Mouse (Mus musculus): ENCODE results near the gene Pth2. TPM values are rescaled to one million over a fixed set of nuclear protein-coding genes. Genes with fewer than 3 reads are reported as not detected.

The Pth2 gene
- total RNA-seq (2015) (not detected in 2 replicates), total RNA-seq (2017) (not detected in 2 replicates)

- ATAC-seq (ENCODE audit: poor library complexity, severe bottlenecking): no peak
Measured at GRCm38 (mm10) chr7:45180896-45181477, at the start of gene Pth2. Gene Pth2, plus strand, starts transcription at chr7:45180995.

GRCm38 (mm10) chr7:45131850-45132249 lies 48.9 kb upstream of the Pth2 start:
- no peak for ATAC-seq (ENCODE audit: poor library complexity, severe bottlenecking)

DNA sequence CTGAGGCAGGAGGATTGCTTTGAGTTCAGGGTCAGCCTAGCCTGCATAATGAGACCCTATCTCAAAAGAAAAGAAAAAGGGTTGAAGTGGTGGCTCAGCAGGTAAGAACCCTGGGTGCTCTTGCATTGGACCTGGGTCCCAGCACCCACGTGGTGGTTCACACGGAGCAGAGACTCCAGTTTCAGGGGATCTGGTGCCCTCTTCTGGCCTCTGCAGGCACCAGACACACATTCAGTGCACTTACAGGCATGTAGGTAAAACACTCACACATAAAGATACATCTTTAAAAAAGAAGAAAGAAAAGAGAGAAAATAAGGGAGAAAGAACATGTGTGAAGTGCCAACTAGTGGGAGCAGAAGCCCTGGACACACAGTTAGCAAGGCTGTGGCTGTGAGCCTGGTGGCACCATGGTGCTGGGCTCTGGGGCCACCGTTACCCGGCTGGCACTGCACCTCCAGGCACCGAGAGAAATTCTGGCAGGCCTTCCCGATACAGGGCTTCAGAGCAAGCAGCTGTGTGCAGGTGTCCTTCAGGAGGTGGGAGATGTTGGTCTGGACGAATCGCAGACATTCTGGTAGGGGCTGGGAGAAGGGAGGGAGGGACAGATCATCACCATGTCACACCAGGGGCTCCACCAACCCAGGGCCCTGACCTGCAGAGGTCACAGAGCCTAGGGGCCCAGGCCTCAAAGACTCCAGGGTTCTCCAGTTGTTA lies 47.2 kb upstream of the Pth2 start:
- ATAC-seq (ENCODE audit: poor library complexity, severe bottlenecking): no peak

GRCm38 (mm10) chr7:45134544-45135026 lies 46.2 kb upstream of the Pth2 start:
- ATAC-seq (ENCODE audit: poor library complexity, severe bottlenecking): peak; percentile 21; the same call in 1 of the 2 replicates

- no peak for ATAC-seq (ENCODE audit: poor library complexity, severe bottlenecking)
Measured at GRCm38 (mm10) chr7:45135370-45135769, 45.4 kb upstream of the Pth2 start.

GRCm38 (mm10) chr7:45135993-45136567 lies 44.7 kb upstream of the Pth2 start, which contains the start of the genes Gm45713 and Flt3l:
Gene Gm45713, minus strand, starts transcription at chr7:45136231.
Gene Flt3l, minus strand, starts transcription at chr7:45136432.
- peak; percentile 93 for ATAC-seq (ENCODE audit: poor library complexity, severe bottlenecking)

- ATAC-seq (ENCODE audit: poor library complexity, severe bottlenecking): peak; percentile 39
Measured at GRCm38 (mm10) chr7:45137171-45138006, 43.4 kb upstream of the Pth2 start.

DNA sequence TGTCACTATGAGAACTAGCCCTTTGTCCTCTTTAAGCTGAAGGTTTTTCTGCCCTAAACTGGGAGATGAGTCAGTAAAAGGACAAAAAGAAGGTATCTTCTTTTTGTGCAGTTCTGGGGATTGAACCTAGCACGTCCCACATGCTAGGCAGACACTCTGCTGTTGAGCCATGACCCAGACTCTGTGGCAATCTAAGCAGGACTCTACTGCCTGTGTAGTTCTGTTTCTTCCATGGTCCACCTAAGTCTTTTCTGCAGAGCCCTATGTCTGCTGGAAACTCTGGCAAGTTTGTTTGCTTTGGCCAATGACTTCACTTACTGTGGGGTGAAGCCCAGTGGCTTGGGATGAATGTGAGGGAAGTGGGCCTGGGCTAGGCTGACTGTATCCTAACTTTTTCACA lies 42.4 kb upstream of the Pth2 start:
- ATAC-seq (ENCODE audit: poor library complexity, severe bottlenecking): no peak

- no peak for ATAC-seq (ENCODE audit: poor library complexity, severe bottlenecking)
Measured at GRCm38 (mm10) chr7:45139904-45140723, 40.7 kb upstream of the Pth2 start.

GRCm38 (mm10) chr7:45141319-45141718 lies 39.5 kb upstream of the Pth2 start:
- no peak for ATAC-seq (ENCODE audit: poor library complexity, severe bottlenecking)

DNA sequence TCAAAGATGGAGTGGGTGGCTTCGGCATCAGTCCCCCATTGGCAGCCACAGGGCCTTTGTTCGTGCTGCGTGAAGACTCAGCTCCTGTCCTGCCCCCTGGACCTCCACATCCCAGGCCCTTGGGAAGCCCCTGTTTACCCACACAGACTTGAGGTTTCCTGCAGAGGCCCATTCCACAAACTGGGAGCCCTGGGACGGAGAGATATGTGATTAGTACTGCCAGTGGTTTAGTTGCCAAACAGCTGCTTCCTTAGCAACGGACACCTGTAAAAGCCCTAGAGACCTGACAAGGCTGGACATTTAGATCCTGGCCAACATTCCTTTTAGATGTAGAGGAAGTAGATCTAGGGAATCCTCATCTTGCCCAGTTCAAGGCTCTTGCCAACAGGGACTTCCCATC lies 38.9 kb upstream of the Pth2 start:
- no peak for ATAC-seq (ENCODE audit: poor library complexity, severe bottlenecking)

DNA sequence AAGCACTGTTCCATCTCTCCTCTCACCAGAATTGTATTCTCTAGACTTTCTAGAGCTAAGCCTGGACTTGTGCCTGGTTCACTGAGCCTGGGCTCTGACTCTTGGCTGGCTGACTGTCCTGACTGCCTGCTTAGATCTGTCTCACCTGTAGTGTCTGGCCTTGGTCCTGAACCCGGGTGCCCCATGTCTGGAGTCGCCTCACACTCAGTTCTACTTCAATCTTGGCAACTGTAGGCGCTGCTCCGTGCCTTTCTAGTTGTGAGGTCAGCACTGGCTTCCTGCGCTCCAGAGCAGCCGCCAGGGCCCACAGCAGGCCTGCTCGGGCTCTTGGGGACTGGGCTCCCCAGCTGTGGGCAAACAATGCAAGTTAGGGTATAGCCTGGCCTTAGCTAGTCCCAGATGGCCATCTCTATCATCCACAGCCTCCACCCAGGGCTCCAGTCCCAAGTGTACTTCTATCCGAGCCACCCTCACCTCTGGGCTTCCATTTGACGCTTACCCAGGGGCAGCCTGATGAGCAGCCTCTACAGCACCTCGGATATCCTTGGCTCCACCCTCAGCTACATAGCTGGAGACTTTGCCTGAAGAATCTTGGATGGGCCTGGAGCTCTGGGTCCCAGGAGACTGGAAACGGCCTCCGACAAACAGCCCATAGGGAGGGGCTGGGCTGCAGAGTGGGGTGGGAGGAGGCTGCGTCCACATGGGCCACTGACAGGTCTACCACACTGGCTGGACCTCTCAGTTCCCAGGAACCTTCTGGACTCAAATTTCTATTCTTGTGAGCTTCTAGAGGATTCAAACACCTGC lies 36.2 kb upstream of the Pth2 start:
- ATAC-seq (ENCODE audit: poor library complexity, severe bottlenecking): no peak

GRCm38 (mm10) chr7:45145460-45145859 lies 35.3 kb upstream of the Pth2 start:
- ATAC-seq (ENCODE audit: poor library complexity, severe bottlenecking): no peak

DNA sequence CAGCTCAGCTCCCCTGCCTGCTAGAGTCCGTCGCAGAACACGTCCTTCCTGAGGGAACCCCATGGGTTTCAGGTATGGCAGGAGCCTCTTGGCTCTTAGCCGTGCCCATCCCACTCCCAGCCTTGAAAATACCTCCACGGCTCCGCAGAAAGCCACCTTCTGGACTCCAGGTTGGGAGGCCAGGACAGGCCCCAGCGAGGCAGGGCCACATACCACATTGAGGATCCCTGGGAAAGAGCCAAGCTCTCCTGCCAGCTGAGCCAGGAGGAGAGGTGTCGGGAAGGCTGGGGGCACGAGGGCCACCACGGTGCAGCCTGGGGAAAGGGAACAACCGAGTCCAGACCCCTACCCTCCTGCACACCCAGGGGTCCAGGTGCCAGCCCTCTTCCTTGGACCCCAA lies 33.5 kb upstream of the Pth2 start:
- ATAC-seq (ENCODE audit: poor library complexity, severe bottlenecking): no peak

DNA sequence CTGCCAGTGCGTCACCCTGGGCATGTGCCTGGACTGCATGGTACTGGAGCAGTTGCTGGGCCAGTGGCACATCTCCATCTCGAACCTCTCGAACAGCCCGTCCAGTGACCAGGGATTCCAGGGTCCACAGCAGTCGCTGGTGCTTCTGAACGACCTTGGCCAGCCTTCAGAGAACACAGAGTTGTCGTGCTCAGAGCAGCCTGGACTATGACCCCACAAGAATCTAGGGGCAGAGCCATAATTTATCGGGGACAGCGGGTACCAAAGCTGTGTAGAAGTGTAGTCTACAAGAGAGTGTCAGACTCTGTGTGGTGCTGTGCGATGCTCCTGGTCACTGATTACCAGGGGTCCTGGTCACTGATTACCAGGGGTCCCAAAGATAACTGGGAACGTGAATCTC lies 32.9 kb upstream of the Pth2 start:
- no peak for ATAC-seq (ENCODE audit: poor library complexity, severe bottlenecking)

GRCm38 (mm10) chr7:45148534-45149098 lies 32.2 kb upstream of the Pth2 start:
- no peak for ATAC-seq (ENCODE audit: poor library complexity, severe bottlenecking)

GRCm38 (mm10) chr7:45149545-45149944 lies 31.2 kb upstream of the Pth2 start:
- ATAC-seq (ENCODE audit: poor library complexity, severe bottlenecking): no peak

DNA sequence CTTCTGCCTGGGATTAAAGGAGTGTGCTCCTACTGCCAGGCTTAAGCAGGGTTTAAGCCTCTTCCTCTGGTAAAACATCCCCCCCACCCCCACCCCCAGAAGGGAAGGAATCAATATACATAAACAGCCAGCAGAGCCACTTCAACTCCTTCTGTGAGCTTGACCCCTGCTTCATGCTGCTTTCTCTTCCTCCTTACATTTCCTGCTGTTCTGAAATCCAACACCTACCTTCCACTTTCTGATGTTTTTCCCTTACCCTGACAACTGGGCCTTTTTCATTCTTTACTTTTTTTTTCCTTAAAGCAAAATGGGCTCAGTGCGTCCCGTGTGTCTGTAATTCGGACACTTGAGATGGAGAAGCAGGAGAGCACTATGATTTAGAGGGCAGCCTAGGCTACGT lies 30.5 kb upstream of the Pth2 start:
- ATAC-seq (ENCODE audit: poor library complexity, severe bottlenecking): no peak

- ATAC-seq (ENCODE audit: poor library complexity, severe bottlenecking): no peak
Measured at GRCm38 (mm10) chr7:45151303-45151702, 29.5 kb upstream of the Pth2 start.
